Mouse (Mus musculus) cerebellum, postnatal 4 days (tissue): ENCODE data around the gene Aimp2.

Source experiments
- DNase-seq, 2 experiments: peaks; one replicate each; pipeline ENCODE4 v3.0.0; 2022; ENCODE audit warnings: low spot score in 2 of 2, mixed read lengths in 1 of 2

Aimp2 gene

DNA sequence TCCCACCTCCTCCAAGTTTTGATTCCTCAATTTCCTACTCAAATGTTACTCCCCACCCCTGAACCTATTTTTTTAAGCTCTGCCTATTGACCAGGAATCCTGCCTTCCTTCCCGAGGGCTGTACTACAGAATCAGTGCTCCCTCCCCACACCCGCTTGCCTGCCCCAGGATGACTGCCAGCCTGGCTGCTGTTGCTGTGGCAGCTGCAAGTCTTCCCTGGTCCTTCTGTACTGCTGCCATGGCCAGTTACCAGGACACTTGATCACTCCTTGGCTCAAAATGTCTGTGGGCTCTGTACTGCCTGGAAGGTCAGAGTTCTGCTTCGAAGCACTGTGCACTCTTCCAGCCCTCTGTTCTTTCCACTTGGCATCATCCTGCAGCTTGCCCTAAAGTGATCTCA is 7.5 kb downstream of the Aimp2 start:
- DNase-seq, result no peak

DNA sequence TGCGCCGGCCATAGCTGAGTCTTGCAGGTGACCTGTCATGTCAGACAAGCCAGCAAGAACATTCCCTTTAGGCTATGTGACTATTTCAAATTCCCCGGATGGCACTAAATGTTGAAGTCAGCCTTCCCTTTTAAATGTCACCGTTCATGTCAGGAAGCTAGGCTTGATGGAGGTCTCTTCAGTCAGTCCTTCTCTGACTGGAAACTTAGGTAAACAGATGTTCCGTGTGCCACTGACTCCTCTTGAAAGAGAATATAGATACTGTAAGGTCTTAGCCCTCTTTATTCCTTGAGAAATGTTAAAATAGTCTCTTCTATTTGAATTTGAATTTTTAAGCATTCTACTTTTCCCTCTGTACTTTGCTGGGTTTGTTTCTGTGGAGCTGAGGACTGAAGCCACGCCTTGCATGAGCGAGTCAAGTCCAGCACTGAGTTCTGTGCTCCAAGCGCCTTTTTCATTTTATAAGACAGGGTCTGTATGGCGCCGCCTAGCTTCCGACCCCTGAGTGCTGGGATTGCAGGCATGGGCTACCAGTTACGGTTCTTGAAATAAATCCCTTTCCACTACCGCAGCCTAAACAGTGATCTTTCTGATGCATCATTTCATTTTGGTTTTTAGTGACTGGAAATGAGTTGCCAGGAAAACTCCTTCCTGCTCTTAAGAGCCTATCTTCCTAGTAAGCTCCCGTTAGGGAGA is 11.9 kb downstream of the Aimp2 start, which contains the start of gene Ankrd61:
Gene Ankrd61, minus strand, starts transcription at position 51 of the 696 bp plus-strand sequence.
- no peak for DNase-seq

DNA sequence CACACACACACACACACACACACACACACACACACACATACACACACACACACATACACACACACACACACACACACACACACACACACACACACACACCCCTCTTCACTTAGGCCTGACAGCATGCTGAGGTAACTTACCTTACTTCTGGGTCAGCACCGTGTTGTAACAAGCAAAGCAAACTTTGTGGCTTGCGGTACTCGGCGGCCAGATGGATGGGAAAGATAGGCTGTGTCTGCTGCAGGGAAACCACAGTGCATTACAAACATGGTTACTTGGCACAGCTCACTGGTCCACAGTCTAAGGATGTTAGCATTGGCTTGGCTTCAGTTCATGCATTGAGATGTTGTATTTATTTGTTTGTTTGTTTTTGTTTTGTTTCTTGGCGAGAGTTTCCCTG is 16.3 kb downstream of the Aimp2 start:
- no peak for DNase-seq

DNA sequence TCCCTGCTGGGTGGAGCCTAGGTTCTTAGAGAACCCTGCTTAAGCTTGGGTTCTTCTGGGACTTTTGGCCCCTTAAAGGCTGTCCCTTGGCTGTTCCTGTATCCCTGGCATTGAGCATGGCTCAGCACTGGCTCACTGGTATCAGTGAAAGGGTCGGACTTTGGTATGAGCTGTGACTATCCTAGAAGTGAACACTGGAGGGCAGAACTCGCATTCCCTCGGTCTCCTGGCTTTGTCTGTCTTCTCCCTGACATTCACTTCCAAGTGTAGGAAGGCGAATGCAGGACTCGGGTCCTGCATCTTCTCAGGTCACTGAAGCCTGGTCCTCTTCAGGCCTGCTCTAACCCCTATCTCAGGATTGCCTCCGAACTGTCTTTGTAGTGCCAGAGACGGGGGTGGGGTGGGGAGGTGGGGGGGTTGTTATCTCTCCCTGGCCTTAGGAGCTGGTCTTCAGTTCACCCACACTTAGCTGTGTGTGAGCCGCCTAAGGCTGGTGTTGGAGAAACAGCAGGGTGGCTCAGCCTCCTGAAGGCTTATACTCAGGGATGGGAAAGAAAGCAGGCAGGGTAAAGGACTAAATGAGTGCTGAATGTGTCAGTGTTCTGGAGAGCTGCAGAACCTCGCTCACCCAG is 17.3 kb downstream of the Aimp2 start:
- DNase-seq, result no peak

DNA sequence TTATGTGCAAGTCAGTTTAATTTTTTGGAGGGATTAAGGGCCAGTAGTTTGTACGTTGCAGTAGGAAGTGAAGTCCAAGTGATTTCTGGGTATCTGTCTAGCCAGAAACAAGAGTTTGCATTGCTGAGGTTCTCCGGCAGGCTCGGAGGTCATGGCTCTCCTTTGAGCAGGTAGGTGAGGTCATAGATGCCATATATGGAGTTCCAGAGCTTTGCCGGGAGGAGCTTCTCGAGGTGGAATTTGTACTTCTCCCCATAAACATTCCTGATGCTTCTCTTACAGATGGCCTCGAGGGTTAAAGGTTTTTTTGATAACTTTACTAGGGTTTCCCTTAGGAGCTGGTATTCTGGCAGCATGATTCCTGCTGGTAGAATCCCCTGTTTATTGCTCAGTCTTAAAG is 18.9 kb downstream of the Aimp2 start:
- no peak for DNase-seq

DNA sequence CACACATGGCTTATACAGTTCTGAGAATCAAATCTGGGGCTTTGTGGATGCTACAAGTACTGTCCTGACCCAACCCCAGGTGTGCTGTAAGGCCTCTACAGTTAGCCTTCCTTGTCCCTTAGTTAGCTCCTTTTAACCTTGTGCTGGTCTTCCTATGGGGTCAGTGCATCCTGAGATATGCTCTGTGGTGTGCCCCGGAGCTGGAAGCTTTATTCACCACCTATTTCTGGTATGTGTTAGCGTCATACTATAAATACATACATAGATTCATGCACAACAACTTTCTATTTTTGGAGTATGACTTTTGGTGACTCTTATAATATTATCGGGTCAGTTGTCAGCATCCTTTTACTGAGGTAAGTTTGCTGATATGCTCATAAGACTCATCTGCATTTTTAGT is 24.4 kb downstream of the Aimp2 start:
- DNase-seq, result no peak

DNA sequence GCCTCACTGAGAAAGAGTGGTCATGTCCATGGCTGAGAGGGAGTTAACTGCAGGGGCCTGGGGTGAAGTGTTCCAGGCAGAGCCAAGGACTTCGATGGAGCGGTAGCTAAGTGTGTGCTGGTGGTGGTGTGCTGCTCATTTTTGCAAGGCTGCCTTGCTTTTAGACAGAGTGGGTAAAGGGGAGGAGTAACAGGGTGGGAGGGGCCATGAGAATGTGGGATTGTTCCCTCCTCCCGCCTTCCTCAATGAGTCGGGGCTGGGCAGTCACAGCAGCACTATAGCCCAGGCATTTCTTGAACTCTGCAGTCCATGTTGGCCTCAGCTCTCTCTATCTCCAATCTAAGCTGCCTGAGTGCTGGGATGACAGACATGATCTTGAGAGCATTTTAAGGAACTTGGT is 35.1 kb downstream of the Aimp2 start:
- DNase-seq, result no peak

DNA sequence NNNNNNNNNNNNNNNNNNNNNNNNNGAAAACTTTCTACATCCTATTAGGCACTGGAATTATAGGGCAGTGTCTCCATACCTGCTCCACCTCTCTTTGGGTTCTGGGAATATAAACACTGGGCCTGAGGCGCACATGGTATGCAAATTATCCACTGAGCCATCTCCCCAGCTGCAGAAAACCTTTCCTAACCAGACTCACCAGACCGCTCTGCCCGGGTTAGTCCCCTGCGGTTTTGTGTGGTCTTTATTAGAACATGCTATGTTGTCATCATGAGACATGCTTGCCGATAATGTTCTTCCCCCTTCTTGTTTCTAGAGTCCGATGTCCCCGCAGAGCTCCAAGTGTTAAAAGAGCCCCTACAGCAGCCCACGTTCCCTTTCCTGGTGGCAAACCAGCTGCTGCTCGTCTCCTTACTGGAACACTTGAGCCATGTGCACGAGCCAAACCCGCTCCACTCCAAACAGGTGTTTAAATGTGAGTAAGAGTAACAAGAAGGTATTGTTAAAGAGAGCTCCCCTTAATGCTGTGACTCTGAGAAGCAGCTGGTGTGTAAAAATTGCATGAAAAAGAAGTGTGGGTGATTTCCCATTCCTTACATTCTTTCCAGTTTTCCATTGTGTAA is 38.0 kb downstream of the Aimp2 start:
- DNase-seq, result no peak
